Mouse (Mus musculus): ENCODE measurements around the gene Rpl19.

- TF ChIP-seq HCFC1 (IDR thresholded peaks at IDR 0.05; ENCODE audit: low read depth, low read length), result no peak
- TF ChIP-seq CTCF (conservative IDR thresholded peaks at IDR 0.05 in 1 of 2, IDR thresholded peaks at IDR 0.05 in 1 of 2; ENCODE audit: low read depth in 2 of 2, low read length in 2 of 2), result no peak
- TF ChIP-seq MAX (IDR thresholded peaks at IDR 0.05; ENCODE audit: low read length), result no peak
Measured at GRCm38 (mm10) chr11:98001986-98002385, 24.5 kb upstream of the Rpl19 start.

All from CH12.LX (cell line).